In the genomic region with DNA sequence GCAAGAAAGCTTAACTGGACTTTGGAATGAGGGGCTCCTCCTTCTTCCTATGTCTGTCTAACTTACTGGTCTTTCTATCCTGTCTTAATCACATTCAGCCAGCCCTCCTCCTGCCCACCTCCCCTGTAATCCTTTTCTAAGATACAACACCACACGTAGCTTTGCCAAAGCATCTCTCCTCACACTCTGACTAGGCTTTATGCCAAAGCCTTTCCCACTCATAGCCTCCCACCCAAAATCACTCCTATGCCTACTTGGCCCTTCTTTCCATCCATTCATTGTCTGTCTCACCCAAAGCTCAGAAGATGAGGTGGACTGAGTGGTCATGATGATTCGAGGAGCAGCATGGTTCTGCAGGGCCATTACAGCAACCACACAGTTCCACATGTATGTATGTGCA, we compare ENCODE assay signal across 14 mouse cellular contexts. TPM values are rescaled to one million over a fixed set of nuclear protein-coding genes. Genes with fewer than 3 reads are reported as not detected.
"Had no signal": no experiment of that assay in that cellular context is flagged by ENCODE, and none has a peak within 500 bp of the region (broad histone marks: within the 10 kb centered on the region; RNA-seq: fewer than 3 reads in every experiment).

No protein-coding gene starts in this region.

- DNase-seq: kidney, adult 11 months; kidney, adult 9 months; kidney, postnatal 14 days; kidney, postnatal 4 days; liver, embryonic 13.5 days; lung, adult 2 months; lung, postnatal 14 days; lung, postnatal 4 days; retina, postnatal 1 day; thymus, postnatal 25 days had no signal

RNA-seq across cellular contexts. Expression of a gene that starts 24.7 kb away (rescaled TPM):
- total RNA-seq: megakaryocyte progenitor cell, adult 5-6 weeks; megakaryocyte-erythroid progenitor cell, adult 5-6 weeks; monocyte, adult 5-6 weeks; neutrophil, adult 5-6 weeks had no signal
